Mouse (Mus musculus) thymus, adult 2 months (tissue): ENCODE data around the gene Gucy2g. TPM values are rescaled to one million over a fixed set of nuclear protein-coding genes. Genes with fewer than 3 reads are reported as not detected.

Source experiments
- DNase-seq: peaks from one replicate; pipeline ENCODE4 v3.0.0; 2021
- H3K27ac ChIP-seq: fragments of 200-500 bp; 2 replicates; pipeline ENCODE4 v1.5.1; 2012; ENCODE audit warnings: low read length, control low read depth; ENCODE audit not compliant: control insufficient read depth, insufficient read depth
- H3K27me3 ChIP-seq: fragments of 200-500 bp; 2 replicates; pipeline ENCODE4 v1.6.1; 2012; ENCODE audit warnings: mild to moderate bottlenecking, low read length, moderate library complexity, mixed read lengths; ENCODE audit not compliant: control insufficient read depth, insufficient read depth
- H3K36me3 ChIP-seq: fragments of 200-500 bp; 2 replicates; pipeline ENCODE4 v1.6.1; 2012; ENCODE audit warnings: mild to moderate bottlenecking, low read length, moderate library complexity; ENCODE audit not compliant: control insufficient read depth, insufficient read depth
- H3K4me1 ChIP-seq: fragments of 200-500 bp; replicated peaks from 2 replicates; pipeline ENCODE4 v1.6.1; 2012; ENCODE audit warnings: low read length; ENCODE audit not compliant: control insufficient read depth, insufficient read depth
- H3K4me3 ChIP-seq: fragments of 200-500 bp; 2 replicates; pipeline ENCODE4 v1.5.1; 2012; ENCODE audit warnings: mild to moderate bottlenecking, low read length, control low read depth, moderate library complexity; ENCODE audit not compliant: control insufficient read depth, insufficient read depth
- CTCF ChIP-seq: fragments of 200-500 bp; IDR thresholded peaks from 2 replicates; pipeline ENCODE4 v1.5.1; 2012; ENCODE audit warnings: mild to moderate bottlenecking, control low read depth, low read length, moderate library complexity, borderline replicate concordance; ENCODE audit not compliant: control insufficient read depth, poor library complexity, insufficient read depth; ENCODE audit errors: extremely low read depth
- POLR2A ChIP-seq: fragments of 200-500 bp; IDR thresholded peaks from 2 replicates; pipeline ENCODE4 v1.6.1; 2012; ENCODE audit warnings: mild to moderate bottlenecking, low read length, control low read depth, moderate library complexity; ENCODE audit not compliant: control insufficient read depth, poor library complexity, insufficient read depth; ENCODE audit errors: extremely low read depth
- WGBS: fragments of 180-500 bp; shearing (Covaris S2); methylation state at CpG from one replicate; pipeline ENCODE4 v1.1.7; 2018; 5-methylcytosine and 5-hydroxymethylcytosine counted together
- polyA plus RNA-seq: library from polyadenylated mRNA; depleted of rRNA; stranded (reverse); fragments of >200 nt; gene quantifications from 2 replicates; pipeline ENCODE4 v1.2.3, GENCODE M21; 2012

The Gucy2g gene
- polyA plus RNA-seq, 1 experiment, result 0.13 TPM

DNA sequence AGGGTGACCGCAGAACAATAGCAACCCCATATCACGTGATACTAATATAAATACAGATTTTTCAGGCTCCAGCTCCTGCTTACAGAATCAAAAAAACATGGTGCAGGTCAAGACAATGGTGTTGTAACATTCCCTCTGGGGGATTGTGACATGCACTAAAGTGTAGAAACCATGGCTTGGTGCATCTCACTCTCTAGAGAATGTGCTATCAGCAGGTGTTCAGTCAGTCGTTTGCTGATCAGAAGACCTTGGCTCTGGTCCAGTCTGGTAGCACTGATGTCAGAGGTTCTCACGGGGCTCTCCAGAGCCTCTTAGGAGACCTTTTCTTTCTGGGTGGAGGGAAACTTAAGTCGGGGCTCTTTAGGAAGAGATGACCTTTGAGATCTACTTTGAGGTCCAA lies 9.4 kb upstream of the Gucy2g start:
- no peak for DNase-seq
- no peak for TF ChIP-seq POLR2A
- TF ChIP-seq CTCF, result no peak
- H3K36me3 ChIP-seq, result no peaks in the 10 kb centered on the region
- H3K4me1 ChIP-seq, result no peaks in the 10 kb centered on the region
- H3K27ac ChIP-seq, result no peak overlapping the region
- no peak overlapping the region for H3K4me3 ChIP-seq
- H3K27me3 ChIP-seq, result no peaks in the 10 kb centered on the region
- 86% methylated on average over 5 of the region's 5 CpGs for WGBS

DNA sequence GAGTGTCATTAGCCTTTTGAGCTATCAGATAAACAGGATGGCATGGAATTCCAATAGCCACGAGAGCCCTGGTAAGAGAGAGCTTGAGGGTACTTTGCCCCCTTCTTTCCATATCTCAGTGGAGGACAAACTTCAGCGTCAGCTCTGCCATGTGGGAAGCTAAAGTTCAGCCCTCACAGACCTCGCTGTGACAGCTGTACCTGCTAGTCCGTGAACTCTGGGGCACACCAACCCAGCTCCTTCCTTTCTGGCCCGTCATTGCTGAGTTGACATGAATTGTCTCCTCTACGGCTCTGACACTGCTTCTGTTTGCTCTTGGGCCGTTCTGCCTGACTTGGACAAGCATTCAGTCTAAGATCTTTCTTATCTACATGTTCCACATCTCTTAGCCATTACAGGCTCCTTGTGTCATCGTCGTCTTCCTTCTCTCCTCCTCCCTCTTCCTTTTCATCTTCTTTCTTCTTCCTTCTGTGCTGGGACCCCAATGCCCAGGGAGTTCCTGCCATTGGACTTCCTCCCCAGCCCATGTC lies 7.0 kb upstream of the Gucy2g start:
- H3K27ac ChIP-seq, result no peak overlapping the region
- WGBS, result 59% methylated on average over 9 of the region's 9 CpGs
- DNase-seq, result no peak
- H3K4me3 ChIP-seq, result no peak overlapping the region
- TF ChIP-seq POLR2A, result no peak
- TF ChIP-seq CTCF, result no peak
- no peaks in the 10 kb centered on the region for H3K4me1 ChIP-seq
- no peaks in the 10 kb centered on the region for H3K36me3 ChIP-seq
- H3K27me3 ChIP-seq, result no peaks in the 10 kb centered on the region

DNA sequence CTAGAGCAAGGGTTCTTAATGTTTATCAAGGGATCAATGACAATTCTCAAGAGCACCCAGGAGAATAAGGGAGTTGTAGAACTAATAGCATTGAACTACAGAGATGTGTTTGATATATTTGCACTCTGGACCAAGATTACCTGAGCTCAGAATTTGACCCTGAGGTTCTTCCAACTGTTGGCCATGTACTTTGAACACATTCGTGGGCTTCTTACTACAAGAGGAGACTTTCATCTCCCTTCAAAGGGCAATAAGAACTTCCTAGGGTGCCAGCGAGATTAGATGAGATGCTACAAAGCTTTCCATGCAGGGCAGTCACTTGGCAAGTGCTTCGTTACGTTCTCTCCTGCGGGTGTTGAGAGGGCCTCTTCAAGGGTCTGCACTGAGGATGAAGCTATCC lies 6.5 kb upstream of the Gucy2g start:
- Histone ChIP-seq H3K36me3 (no peaks in the 10 kb centered on the region), H3K27me3 (no peaks in the 10 kb centered on the region), H3K4me3 (no peak overlapping the region), H3K4me1 (no peaks in the 10 kb centered on the region), H3K27ac (no peak overlapping the region)
- 86% methylated on average over 5 of the region's 5 CpGs for WGBS
- no peak for DNase-seq
- no peak for TF ChIP-seq POLR2A
- no peak for TF ChIP-seq CTCF

DNA sequence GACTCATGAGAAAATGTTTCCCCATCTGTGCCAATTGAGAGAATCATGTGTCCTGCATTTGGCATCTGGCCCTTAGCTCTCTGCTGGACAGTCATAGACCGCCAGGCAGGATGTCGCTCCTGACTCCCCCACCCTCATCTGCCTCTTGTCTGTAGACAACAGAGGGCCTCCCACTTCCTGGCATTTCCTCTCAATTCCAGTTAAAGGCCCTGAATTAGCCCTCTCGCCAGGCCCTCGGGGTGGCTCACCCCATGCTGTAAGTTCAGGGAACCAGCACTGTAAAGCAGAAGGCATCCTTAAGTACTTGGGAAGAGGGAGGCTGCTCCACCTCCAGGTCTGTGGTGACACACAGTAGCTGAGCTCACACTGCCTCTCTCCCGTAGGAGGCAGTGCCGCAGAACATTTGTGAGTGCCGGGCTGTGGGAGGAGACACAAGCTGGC lies 3.8 kb upstream of the Gucy2g start:
- Histone ChIP-seq H3K27me3 (no peaks in the 10 kb centered on the region), H3K36me3 (no peaks in the 10 kb centered on the region), H3K27ac (no peak overlapping the region), H3K4me1 (no peaks in the 10 kb centered on the region), H3K4me3 (no peak overlapping the region)
- 71% methylated on average over 7 of the region's 7 CpGs for WGBS
- no peak for TF ChIP-seq POLR2A
- TF ChIP-seq CTCF, result no peak
- DNase-seq, result no peak

DNA sequence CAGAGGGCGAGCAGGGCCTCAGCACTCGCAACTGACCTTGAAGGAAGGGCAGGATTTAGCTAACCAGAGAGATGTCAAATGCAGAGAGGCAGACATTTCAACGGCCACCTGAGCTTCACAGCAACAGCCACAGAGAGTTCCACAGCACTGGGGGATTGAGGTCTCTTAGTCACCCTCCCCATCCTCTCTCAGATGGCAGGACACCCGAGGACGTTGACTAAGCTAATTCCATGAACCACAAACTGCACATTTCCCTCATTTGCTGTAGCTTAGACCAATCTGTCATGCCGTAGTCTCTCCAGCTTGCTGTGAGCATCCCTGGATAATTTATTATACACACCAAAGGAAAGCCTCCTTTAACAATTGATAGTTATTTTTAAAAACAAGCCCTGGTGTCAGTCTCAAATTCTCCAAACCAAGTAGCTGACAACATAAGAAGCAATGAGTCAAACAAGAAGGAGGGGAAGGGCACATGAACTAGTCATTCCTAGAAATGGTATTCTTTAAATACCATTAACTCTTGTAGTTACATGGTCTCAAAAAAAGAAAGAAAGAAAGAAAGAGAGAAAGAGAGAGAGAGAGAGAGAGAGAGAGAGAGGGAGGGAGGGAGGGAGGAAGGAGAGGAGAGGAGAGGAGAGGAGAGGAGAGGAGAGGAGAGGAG lies 1.1 kb downstream of the Gucy2g start:
- no peak for DNase-seq
- 61% methylated on average over 6 of the region's 6 CpGs for WGBS
- H3K27ac ChIP-seq, result no peak overlapping the region
- H3K4me1 ChIP-seq, result no peaks in the 10 kb centered on the region
- H3K4me3 ChIP-seq, result no peak overlapping the region
- TF ChIP-seq CTCF, result no peak
- TF ChIP-seq POLR2A, result no peak
- H3K36me3 ChIP-seq, result no peaks in the 10 kb centered on the region
- H3K27me3 ChIP-seq, result no peaks in the 10 kb centered on the region

DNA sequence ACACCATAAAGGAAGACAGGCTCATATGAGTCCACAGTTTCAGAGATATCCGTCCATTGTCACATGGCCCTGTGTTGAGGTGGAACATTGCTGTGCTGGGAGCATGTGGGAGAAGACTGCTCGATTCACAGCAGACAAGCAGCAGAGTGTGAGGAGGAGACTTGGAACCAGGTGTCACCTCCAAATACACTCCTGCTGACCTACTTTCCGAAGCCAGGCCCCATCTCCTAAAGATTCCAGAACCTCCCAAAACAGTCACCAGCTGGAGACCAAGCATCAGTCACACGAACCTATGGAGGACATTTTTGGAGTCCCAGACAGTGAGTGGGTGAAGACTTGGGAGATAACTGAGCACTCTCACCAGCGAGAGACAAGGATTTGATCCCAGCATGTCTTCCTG lies 4.5 kb downstream of the Gucy2g start:
- H3K4me3 ChIP-seq, result no peak overlapping the region
- H3K4me1 ChIP-seq, result no peaks in the 10 kb centered on the region
- H3K27me3 ChIP-seq, result no peaks in the 10 kb centered on the region
- no peaks in the 10 kb centered on the region for H3K36me3 ChIP-seq
- WGBS, result 89% methylated on average over 5 of the region's 5 CpGs
- TF ChIP-seq CTCF (no peak), POLR2A (no peak)
- no peak overlapping the region for H3K27ac ChIP-seq
- DNase-seq, result no peak

DNA sequence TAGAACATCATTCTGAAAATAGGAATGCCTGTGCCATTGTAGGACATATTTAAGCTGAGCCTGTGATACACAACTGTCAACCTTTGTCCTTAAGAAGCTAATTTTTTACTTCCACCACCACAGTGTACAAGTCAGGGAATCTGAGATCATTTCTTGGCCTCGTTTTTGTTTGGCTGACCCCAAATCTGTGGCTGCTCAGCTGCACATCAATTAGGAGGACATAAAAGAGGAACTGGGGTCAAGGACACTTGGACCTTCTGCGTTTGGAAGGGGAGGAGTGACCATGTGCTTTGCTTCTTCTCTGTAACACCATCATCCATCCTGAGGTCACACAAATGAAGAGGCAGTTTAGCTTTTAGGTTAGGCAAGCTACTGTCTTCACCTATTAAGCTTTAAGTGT lies 5.0 kb downstream of the Gucy2g start:
- Histone ChIP-seq H3K36me3 (no peaks in the 10 kb centered on the region), H3K4me3 (no peak overlapping the region), H3K4me1 (no peaks in the 10 kb centered on the region), H3K27me3 (no peaks in the 10 kb centered on the region), H3K27ac (no peak overlapping the region)
- no peak for DNase-seq
- 9% methylated on average over 2 of the region's 2 CpGs for WGBS
- TF ChIP-seq POLR2A, result no peak
- no peak for TF ChIP-seq CTCF
